Mouse (Mus musculus): ENCODE results near the gene Nr2f2. TPM values are rescaled to one million over a fixed set of nuclear protein-coding genes. Genes with fewer than 3 reads are reported as not detected.

Nr2f2 gene
- 10 to 100 TPM; 24.8 to 41.3 TPM for total RNA-seq (2021)

DNA sequence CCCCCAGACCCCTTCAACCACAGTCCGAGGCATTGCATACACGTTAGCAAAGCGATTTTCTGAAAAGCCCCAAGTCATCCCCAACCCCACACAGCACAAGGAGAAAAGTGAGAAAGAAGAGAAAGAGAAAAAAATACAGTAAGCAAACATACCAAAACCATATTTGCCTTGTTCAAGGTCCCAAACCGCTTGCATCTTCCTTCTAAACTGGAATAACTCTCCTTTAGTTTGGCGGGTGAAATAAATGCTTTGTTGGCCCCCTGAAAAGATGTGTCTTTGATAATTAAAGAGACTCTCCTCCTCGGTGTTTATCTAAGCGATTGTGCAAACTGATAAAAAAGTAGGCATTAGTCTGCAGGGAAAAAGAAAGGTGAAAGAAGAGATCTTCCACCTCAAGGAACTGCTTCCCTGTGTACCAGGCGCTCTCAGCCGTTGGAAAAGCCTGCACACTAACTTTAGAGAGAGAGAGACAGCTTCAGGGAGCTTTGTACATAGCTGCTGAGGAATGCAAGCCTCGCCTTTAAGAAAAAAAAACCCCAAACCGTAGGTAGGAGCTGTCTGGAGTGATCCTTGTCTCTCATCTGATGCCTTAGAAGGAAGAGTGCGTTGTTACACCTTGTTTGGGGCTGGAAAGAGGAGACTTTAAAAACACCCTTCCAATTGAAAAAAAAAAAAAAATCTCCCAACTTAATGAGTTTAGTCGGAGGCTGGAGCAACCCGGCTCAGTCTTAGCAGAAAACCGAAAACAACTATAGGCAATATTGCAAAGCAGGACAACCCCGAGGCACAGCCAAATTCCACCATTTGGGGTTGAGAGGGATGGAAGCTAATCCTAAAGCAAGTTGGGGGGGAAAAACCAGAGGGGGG, at the start of gene Nr2f2:
Nr2f2 (minus strand) TSS at position 795 of the 867 bp plus-strand sequence.
- intact Hi-C loops (cut with DNase I): loop anchor here (5.0 to 10.0 kb wide), 2 partner anchors 34 to 1019 kb away; no protein-coding TSS in a partner anchor
- no peak for DNase-seq (ENCODE audit: low spot score in 2 of 2)

DNA sequence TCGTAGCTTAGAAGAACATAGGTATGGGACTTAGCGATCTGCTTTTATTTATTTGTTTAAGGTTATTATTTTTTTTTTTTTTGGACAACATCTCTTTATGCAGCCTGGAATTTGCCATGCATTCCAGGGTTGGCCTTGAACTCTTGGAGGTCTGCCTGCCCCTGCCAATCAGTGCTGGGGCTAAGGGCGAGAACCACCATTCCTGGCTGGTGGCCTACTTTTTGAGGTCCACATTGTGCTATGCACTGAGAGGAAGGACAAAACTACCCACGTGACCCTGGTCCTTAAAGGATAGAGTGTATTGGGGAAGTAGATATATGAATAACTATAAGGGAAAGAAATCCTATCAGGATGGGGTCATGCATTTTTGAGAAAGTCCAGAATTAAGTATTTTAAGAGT, 47.9 kb upstream of the Nr2f2 start:
- intact Hi-C loops (cut with DNase I): no loop called here
- DNase-seq (ENCODE audit: low spot score in 2 of 2): no peak

DNA sequence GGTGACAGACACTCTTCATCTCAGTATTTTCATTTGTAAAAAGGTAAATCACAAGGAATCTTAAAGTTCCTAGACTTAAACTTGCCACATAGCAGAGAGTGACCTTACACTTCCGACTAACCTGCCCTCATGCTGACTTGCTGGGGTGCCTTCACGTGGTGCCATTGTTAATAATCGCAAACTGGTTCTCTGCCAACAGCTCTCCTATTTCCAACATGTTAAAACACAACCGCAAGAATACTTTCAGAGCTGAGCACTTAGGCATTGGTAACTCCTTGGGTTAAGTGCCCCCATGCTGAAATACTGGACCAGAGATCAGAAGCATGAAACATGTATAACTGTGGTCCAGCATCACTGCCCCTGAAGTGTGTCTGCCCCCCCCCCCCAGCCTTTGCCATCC, 47.1 kb upstream of the Nr2f2 start:
- no peak for DNase-seq (ENCODE audit: low spot score in 2 of 2)
- intact Hi-C loops (cut with DNase I): no loop called here

DNA sequence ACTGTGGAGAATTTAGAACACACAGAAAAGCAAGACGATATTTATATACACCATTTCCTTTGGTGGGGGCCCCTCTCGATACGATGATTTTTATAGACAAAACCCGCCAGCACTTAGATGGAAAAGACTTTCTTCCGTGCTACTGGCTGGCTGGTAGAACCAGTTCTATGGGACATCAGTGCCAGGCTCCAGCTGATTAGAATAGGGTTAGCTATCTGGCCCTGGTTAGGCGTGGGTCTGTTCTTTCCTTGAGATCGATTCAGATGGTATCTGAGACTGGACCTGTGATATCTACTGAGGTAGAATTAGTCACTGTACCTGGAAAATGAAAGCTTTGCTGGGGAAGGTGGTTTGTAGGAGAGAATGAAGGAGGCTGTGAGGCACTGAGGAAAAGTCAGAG, 46.4 kb upstream of the Nr2f2 start:
- intact Hi-C loops (cut with DNase I): no loop called here
- DNase-seq (ENCODE audit: low spot score in 2 of 2): no peak

DNA sequence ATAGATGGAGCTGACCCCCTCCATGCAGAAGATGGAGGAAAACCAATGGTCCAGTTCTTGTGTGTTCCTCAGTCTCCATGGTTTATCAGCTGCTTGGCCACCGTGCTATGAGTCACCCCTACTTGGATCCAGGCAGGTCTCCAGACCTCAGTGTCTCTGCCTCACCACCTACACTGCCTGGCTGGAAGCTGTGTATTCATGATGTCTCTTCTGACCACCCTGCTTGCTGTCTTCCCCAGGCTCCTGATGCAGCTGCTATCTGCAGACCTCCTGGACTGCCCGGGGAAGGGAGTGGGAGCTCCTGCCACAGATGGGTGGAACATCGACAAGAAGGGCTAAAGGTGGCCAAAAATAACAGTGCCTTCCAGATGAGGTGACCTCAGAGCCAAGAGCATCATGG, 43.8 kb upstream of the Nr2f2 start:
- no peak for DNase-seq (ENCODE audit: low spot score in 2 of 2)
- intact Hi-C loops (cut with DNase I): no loop called here

DNA sequence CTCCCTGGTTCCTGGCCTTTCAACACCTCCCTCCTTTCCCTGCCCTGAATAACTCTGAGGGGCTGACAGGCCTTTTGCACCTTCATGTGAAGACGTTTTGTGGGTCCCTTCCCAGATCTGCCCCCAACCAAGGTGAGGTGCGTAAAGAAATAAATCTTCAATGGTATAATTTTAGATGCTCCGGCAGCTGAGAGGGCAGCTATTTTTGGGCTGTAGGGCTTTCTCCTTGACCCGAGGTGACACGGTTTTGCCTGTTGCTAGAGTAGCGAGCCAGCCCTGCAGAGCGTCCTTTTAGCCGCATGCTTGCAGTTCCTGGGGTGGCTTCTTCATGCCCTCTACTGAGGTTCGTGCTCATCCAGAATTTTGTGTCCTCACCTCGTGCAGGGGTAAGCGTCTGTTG, 43.4 kb upstream of the Nr2f2 start:
- DNase-seq (ENCODE audit: low spot score in 2 of 2): no peak
- intact Hi-C loops (cut with DNase I): no loop called here

DNA sequence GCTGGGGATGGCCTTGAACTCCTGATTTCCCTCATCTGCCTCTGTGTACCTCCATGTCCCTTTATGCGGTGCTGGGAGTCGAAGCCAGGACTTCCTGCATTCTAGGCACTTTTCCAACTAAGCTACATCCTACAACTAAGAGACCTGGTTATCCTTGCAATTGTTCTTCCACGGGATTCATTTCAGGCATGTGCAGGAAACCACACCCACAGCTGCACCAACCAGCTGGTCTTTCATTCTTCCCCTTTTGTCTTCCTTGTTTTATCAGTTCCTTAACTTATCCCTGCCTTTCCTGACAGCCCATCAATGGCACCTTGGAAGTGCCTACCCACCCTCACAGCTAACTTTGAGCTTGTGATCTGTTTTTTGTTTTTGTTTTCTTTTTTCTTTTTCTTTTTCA, 42.3 kb upstream of the Nr2f2 start:
- DNase-seq (ENCODE audit: low spot score in 2 of 2): no peak
- intact Hi-C loops (cut with DNase I): no loop called here

DNA sequence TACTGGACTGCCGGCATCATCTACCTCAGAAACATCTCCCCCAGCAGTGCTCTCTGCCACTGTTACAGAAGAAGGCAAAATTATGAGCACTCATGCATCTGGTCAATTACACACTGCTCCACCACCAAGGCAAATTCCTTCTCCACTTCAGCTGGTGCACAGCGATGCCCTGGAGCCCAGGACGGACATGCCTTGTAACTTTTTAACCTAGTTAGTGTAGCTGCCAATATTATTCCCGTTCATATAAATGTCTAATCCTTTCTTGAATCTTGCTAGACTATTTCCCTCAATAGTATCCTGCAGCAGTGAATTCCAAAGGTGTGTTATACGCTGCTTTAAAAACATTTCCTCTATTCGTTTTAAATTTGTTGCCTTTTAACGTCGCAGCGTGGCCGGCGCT, 40.6 kb upstream of the Nr2f2 start:
- intact Hi-C loops (cut with DNase I): no loop called here
- DNase-seq (ENCODE audit: low spot score in 2 of 2): no peak

DNA sequence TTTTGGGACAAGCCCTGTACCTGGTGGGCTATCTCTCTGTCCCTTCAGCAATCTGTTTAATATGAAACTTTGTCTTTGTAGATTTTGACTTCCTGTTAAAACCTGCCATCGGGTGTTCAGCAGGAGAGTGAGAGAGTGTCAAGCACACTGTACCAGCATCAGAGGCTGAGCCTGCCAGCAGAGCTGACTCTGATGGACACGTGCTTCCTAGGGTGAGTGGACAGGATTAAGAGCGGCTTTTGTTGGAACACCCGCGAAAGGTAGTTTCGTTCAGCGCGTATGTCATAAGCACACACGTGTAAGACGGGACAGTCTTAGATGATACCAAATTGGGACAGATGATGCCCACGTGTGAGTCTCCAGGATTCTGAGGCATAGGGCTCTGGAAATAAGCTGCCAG, 40.0 kb upstream of the Nr2f2 start:
- intact Hi-C loops (cut with DNase I): no loop called here

DNA sequence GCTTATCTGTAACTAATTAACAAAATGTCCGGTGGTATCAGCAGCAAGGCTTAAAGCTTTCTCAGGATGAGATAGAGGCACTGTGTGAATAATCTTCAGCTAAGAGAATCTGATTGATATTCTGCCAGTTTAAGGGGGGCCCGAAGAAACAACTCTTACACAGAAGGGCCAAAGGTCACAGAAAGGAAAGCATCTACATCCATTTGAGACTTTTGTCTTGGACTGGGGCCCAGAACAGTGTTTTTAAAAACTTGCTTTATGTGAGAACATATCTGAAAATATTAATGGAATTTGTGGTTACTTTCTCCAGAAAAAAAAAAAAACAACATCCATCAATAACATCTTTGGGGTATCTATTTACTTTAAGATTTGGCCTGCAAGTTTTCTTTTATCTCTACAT, 38.9 kb upstream of the Nr2f2 start:
- no peak for DNase-seq (ENCODE audit: low spot score in 2 of 2)
- intact Hi-C loops (cut with DNase I): no loop called here

More for the DNA sequence above, 40.0 kb upstream of the Nr2f2 start:
- DNase-seq (ENCODE audit: low spot score in 2 of 2): no peak

DNA sequence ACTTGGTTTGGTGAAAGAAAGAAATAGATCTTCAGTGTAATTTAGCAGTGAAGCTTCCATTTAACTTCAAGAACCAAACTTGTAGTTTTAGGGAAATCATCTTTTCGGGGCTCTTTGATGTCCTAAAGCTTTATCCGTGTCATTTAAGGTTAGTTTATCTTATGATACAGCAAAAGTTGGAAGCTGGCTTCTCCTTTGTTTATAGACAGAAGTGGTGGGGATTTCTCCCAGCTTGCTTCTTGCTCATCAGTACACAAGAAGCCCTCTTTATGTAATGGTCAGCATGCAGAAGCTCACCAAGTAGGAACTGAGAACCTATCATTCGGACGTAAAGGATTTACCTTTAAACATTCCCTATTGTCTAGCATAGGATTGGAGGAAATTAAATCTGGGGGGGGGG, 16.3 kb upstream of the Nr2f2 start:
- intact Hi-C loops (cut with DNase I): no loop called here
- DNase-seq (ENCODE audit: low spot score in 2 of 2): no peak

DNA sequence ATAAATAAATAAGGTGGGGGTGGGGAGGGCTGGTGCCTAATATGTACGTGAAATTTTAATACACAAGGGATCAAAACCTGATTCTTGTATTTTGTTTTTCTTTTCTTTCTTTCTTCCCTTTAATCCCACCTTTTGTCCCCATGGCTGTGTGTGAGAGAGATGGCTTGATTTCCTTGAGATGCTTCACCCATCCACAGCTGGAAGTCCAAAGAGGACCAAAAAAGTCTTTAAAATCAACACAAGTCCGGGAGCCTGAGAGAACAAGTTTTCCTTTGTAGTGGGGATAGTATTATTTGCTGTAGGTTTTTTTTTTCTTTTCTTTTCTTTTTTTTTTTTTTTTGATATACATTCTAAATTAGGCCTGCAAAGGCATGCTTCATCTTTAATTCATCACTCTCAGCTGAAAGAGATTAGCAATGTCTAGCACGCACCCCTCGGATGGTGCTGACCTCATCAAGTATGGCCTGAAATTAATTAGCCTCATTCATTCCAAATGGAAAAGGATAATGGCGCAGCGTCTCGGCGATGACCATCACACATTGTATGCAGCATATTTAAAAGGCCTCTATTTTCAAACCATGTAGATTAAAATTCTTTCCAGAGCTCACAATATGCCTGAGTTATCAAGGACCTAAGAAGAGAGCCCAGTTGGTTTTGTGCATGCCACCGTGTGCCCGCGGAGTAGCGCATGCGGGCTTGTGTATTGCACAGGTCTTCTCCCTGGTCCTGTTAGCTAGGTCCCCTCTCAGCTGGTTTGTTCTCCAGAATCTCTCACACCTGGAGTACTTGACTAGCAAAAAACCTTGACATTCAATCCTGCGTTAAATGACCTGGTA, 15.1 kb upstream of the Nr2f2 start:
- DNase-seq (ENCODE audit: low spot score in 2 of 2): no peak
- intact Hi-C loops (cut with DNase I): no loop called here

DNA sequence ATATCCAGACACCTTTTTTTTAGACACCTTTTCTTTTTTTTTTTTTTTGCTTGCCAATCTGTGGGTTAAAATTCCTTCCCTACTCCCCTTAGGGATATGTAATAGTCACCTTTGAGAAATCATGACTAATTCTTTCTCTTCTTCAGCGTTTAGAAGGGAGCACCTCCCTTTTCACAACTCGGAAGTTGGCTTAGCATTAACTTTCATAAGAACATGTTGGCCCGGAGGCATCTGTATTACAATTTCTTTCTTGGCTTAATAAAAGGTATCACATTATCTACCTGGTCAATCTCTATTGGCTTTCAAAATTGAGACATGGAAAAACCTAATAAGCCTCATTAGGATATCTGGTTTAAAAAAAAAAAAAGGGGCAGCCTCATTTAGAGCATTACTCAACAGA, 14.4 kb upstream of the Nr2f2 start:
- DNase-seq (ENCODE audit: low spot score in 2 of 2): no peak
- intact Hi-C loops (cut with DNase I): no loop called here

DNA sequence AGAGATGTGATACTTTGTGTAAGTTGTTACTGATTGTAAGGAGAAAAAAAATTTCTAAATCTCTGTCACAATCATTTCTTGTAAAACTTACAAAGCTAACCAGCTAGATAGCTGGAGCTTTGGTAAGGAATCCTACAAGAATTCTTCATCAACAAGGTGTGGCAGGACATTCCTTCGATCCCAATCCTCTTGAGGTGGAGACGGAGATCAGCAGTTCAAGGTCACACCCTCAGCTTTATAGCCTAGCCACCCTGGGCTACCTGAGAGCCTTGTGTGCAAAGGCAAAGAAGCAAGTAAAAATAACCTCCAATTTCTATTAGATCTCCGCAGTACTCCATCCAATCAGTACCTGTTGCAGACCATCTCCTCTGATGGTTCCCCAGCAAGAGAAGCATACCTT, 13.7 kb upstream of the Nr2f2 start:
- intact Hi-C loops (cut with DNase I): no loop called here
- DNase-seq (ENCODE audit: low spot score in 2 of 2): no peak

DNA sequence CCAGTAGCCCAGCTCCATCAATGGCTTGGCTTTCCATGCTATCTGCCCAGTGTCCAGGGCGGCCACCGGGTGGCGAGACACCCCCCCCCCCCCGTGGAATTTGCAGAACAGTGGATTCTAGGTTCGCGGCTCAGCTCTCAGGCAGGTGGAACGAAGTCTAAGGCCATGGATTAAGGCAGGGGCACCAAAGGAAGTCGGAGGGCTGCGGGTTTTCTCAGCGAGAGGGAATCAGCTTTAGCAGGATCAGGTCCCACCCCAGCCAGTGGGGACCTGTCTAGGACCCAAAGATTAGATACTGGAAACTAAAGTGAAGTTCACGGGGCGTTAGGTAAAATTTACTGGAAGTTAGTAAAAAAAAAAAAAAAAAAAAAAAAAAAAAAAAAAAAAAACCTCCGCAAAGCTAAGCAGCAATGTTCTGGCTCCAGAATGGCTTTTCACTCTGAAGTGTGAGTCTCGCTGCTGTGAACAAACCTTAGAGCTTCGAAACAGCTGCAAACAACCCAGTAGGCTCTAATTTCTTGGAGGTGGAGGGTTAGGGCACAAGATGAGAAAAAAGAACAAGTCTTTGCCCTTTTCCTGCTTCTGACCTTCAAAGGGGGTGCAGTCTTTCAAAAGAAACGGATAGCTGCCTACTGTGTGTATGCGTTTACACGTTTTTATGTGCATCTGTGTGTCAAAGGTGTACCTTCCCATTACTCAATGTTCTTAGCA, 4.2 kb upstream of the Nr2f2 start:
- intact Hi-C loops (cut with DNase I): no loop called here
- no peak for DNase-seq (ENCODE audit: low spot score in 2 of 2)

DNA sequence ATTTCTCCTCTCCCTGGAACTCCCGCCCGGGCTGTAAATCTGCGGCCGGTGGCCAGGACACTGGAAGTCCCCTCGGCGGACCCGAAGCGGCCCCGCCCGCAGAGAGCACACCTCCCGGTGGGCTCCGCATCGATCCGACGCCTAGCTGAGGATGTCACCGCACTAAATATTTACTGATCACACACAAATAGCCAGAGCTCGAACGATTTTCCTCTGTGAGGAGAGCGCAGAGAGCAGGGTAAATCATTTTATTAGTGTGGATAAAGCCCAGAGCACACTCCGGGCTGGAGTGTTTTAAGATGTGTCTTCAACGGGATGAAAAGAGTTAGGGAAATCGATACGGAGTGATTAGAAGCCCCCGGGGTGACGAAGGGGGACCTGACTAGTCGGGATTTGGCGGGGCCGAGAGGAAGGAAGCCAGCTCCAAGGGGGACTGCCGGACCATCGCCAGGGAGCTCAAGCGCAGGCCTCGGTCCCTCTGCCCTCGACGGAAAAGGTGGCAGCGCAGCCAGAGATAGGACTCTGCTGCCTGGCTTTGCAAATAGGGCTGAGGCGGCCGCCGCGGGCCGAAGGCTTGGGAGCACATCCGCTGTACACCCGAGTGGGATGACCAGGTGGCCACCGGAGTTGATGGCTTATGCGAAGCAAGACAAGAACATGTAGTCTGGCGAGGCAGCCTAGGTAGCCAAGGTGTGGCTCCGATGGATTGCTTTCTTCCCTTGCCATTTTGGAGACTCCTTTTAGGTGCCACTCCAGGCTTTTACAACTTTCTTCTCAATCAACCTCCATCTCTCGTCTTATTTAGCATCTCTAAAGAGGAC, 3.4 kb upstream of the Nr2f2 start:
- DNase-seq (ENCODE audit: low spot score in 2 of 2): peak in 1 of 2 experiments; percentile 5
- intact Hi-C loops (cut with DNase I): loop anchor here (5.0 to 10.0 kb wide), 2 partner anchors 38 to 1015 kb away; no protein-coding TSS in a partner anchor

DNA sequence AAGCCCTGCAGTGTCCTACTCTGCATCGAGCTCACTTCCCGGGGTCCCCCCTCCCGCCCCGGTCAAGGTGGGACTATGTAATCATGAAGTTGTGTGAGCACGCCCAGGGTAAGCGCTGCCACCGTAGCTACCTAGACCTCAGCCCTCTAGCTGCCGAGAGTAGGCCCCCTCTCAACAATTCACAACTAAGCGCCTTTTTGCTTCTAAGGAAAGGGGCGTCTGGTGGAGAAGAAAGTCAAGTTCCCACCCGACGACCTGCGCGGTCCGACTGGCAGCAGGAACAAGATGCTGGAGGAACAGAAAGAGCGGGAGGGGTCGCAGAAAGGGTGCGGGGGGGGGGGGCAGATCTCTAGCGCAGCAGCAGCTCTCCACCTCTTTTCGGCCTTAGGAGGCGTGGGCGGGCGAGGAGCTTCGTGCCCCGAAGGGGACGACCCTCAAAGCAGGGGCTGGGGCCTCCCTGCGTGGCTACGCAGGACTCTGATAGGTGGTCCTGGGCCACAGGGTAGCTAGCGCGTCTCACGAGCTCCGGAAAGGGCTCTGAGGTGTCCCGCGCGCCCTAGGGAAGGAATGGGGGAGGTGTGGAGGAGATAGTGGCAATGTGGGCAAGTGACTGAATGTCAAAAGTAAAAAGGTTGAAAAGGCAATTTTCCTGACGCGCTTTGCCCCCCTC, 2.7 kb upstream of the Nr2f2 start:
- intact Hi-C loops (cut with DNase I): loop anchor here (5.0 to 10.0 kb wide), 2 partner anchors 37 to 1016 kb away; no protein-coding TSS in a partner anchor
- no peak for DNase-seq (ENCODE audit: low spot score in 2 of 2)

DNA sequence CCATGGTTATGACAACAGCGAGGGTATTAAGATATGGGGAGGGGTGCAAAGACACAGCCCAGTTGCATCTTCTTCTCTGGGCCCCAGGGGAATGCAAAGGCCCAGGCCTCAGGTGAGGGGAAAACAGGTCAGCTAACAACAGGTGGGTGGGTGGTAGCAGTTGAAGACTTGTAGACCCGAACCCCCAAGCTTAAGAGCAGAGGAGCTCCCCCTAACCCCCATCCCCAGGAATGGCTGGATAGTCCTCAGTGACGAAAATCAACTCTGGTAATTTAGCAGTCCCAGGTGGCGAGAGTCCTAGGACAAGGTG, 2.2 kb upstream of the Nr2f2 start:
- no peak for DNase-seq (ENCODE audit: low spot score in 2 of 2)
- intact Hi-C loops (cut with DNase I): loop anchor here (5.0 to 10.0 kb wide), 2 partner anchors 36 to 1016 kb away; no protein-coding TSS in a partner anchor

DNA sequence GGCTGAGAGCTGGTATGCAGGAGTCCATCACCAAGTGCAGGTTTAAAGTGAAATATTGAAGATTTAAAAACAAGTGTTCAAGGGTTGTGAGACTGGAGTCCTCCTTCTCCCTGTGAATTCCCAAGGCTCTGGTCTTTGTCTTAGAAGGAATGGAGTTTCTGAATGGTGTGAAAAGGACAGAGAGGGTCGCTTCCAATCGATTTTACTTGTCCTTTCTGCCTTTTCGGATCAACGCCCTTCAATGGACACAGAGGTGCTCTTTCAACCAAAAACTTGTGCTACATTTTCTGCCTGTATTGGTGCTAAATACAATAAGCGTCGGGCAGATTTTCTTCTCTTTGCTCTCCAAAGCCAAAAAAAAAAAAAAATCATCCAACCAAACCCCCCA, 1.7 kb upstream of the Nr2f2 start:
- no peak for DNase-seq (ENCODE audit: low spot score in 2 of 2)
- intact Hi-C loops (cut with DNase I): loop anchor here (5.0 to 10.0 kb wide), 2 partner anchors 36 to 1017 kb away; no protein-coding TSS in a partner anchor

Measured in left cerebral cortex, postnatal 36 days (tissue).